Comparison of ENCODE assay signal across 8 mouse cellular contexts in genomic region chr3:93443501-93444101, GRCm38 (mm10). TPM values are rescaled to one million over a fixed set of nuclear protein-coding genes. Genes with fewer than 3 reads are reported as not detected.
A peak's percentile ranks its signal among the peaks of the same experiment; 100 is the strongest.
DNase-seq lines count a peak whose midpoint lies in the region; ATAC-seq and TF ChIP-seq lines count a peak whose summit lies in the region.

No protein-coding gene starts in this region.

- DNase-seq in thymus, adult 2 months, result no peak
- no peak for DNase-seq in thymus, postnatal 10 days (ENCODE audit: low spot score in 2 of 2)
- peak; percentile 52 for DNase-seq in embryonic facial prominence, embryonic 14.5 days (ENCODE audit: low spot score)
- DNase-seq in layer of hippocampus, postnatal 25 days (ENCODE audit: extremely low spot score in 1 of 2, low spot score in 1 of 2), result peak; percentile 5 to 18
- DNase-seq in lung, postnatal 25 days (ENCODE audit: low spot score), result peak; percentile 9
- peak; percentile 50 for DNase-seq in retina, embryonic 14.5 days (ENCODE audit: low spot score)
- no peak for DNase-seq in spleen, postnatal 4 days (ENCODE audit: low spot score in 2 of 2)

- TF ChIP-seq CTCF in thymus, adult 2 months (IDR thresholded peaks at IDR 0.05; ENCODE audit: borderline replicate concordance, control insufficient read depth, extremely low read depth, insufficient read depth, low read length, poor library complexity), result no peak

- WGBS in thymus, adult 2 months, result 2% methylated on average over 38 of the region's 38 CpGs
- under 1% methylated on average over 38 of the region's 38 CpGs for WGBS in embryonic facial prominence, embryonic 14.5 days

- ATAC-seq in embryonic facial prominence, embryonic 14.5 days (ENCODE audit: low read depth), result no peak
- ATAC-seq in hematopoietic stem cell, adult 5-6 weeks (replicated peaks in 1 of 2; ENCODE audit: insufficient read depth in 1 of 2, low FRiP score in 2 of 2, low TSS enrichment in 1 of 2, low read depth in 1 of 2, poor library complexity in 2 of 2, severe bottlenecking in 2 of 2), result peak; percentile 44 to 65

- no peak for TF ChIP-seq POLR2A in thymus, adult 2 months (IDR thresholded peaks at IDR 0.05; ENCODE audit: control insufficient read depth, extremely low read depth, insufficient read depth, low read length, poor library complexity)

- peaks cover 23% of the 10 kb centered on the region for H3K27me3 ChIP-seq in thymus, adult 2 months (ENCODE audit: control insufficient read depth, insufficient read depth, low read length)
- H3K27me3 ChIP-seq in embryonic facial prominence, embryonic 14.5 days (replicated peaks; ENCODE audit: control insufficient read depth, insufficient read depth, low read length), result peaks cover 59% of the 10 kb centered on the region

- no peaks in the 10 kb centered on the region for H3K36me3 ChIP-seq in thymus, adult 2 months (ENCODE audit: control insufficient read depth, insufficient read depth, low read length)
- H3K36me3 ChIP-seq in embryonic facial prominence, embryonic 14.5 days (ENCODE audit: control insufficient read depth, insufficient read depth, low read length), result no peaks in the 10 kb centered on the region

- H3K4me3 ChIP-seq in thymus, adult 2 months (ENCODE audit: control insufficient read depth, insufficient read depth, low read length), result peak overlapping the region; percentile 37
- peak overlapping the region; percentile 60 for H3K4me3 ChIP-seq in embryonic facial prominence, embryonic 14.5 days (ENCODE audit: low read depth, low read length)

- peak overlapping the region; percentile 94 for H3K4me2 ChIP-seq in embryonic facial prominence, embryonic 14.5 days (ENCODE audit: low read depth, low read length)

- 0 out of 2 replicates have a peak overlapping the region, but pooled peaks have one; percentile 51 for H3K9ac ChIP-seq in embryonic facial prominence, embryonic 14.5 days (ENCODE audit: low read depth, low read length)

- peaks cover 11% of the 10 kb centered on the region for H3K4me1 ChIP-seq in thymus, adult 2 months (replicated peaks; ENCODE audit: control insufficient read depth, insufficient read depth, low read length)
- H3K4me1 ChIP-seq in embryonic facial prominence, embryonic 14.5 days (ENCODE audit: control insufficient read depth, insufficient read depth, low read length), result peaks cover 4% of the 10 kb centered on the region; the same call in 1 of the 2 replicates

- no peaks in the 10 kb centered on the region for H3K9me3 ChIP-seq in embryonic facial prominence, embryonic 14.5 days (ENCODE audit: control insufficient read depth, low read length)

- H3K27ac ChIP-seq in thymus, adult 2 months (ENCODE audit: control insufficient read depth, insufficient read depth, low read length), result no peak overlapping the region
- H3K27ac ChIP-seq in embryonic facial prominence, embryonic 14.5 days (replicated peaks; ENCODE audit: low read depth, low read length), result no peak overlapping the region

RNA-seq across cellular contexts. Expression of gene Tchh, which starts 1.5 kb away (rescaled TPM):
- 0.14 and 0.22 TPM in 2 replicates for polyA plus RNA-seq in thymus, adult 2 months (2012; rRNA removed)
- polyA plus RNA-seq in embryonic facial prominence, embryonic 14.5 days (2014; fragmentation: Nextera tagmentation; extraction: Ambion mirVana), result 3.4 and 4.2 TPM in 2 replicates
- total RNA-seq in hematopoietic stem cell, adult 5-6 weeks (2017), result not detected in 2 replicates
- under 1 TPM; 0.81 to 0.92 TPM for total RNA-seq in layer of hippocampus, postnatal 25 days (2021)

RNA-seq across cellular contexts. Expression of gene Tchhl1, which starts 25.0 kb away (rescaled TPM):
- polyA plus RNA-seq in thymus, adult 2 months (2012; rRNA removed), result not detected in 2 replicates
- polyA plus RNA-seq in embryonic facial prominence, embryonic 14.5 days (2014; fragmentation: Nextera tagmentation; extraction: Ambion mirVana), result 0.18 TPM in 1 of 2 replicates, not detected in the other
- not detected in 2 replicates for total RNA-seq in hematopoietic stem cell, adult 5-6 weeks (2017)
- total RNA-seq in layer of hippocampus, postnatal 25 days (2021), result not detected

RNA-seq across cellular contexts. Expression of gene Rptn, which starts 50.1 kb away (rescaled TPM):
- polyA plus RNA-seq in thymus, adult 2 months (2012; rRNA removed), result 1.5 and 1.6 TPM in 2 replicates
- polyA plus RNA-seq in embryonic facial prominence, embryonic 14.5 days (2014; fragmentation: Nextera tagmentation; extraction: Ambion mirVana), result 0.71 and 3.3 TPM in 2 replicates
- total RNA-seq in hematopoietic stem cell, adult 5-6 weeks (2017), result not detected in 2 replicates
- total RNA-seq in layer of hippocampus, postnatal 25 days (2021), result not detected

Comparison
In these comparisons a context has a peak if more than half of its experiments do, and no peak if none do; other contexts are left out.
1. DNase-seq: peak in embryonic facial prominence, embryonic 14.5 days (single experiment), layer of hippocampus, postnatal 25 days (2 of 2), lung, postnatal 25 days (single experiment) and retina, embryonic 14.5 days (single experiment); none in thymus, adult 2 months (single experiment), thymus, postnatal 10 days (0 of 2) and spleen, postnatal 4 days (0 of 2).